Mouse (Mus musculus) embryonic facial prominence, embryonic 10.5 days (tissue): ENCODE data around the gene Mlxip. TPM values are rescaled to one million over a fixed set of nuclear protein-coding genes. Genes with fewer than 3 reads are reported as not detected.

Experiments used
- DNase-seq: peaks from one replicate; pipeline ENCODE4 v3.0.0-alpha.2; 2017; ENCODE audit warnings: low spot score
- H3K27ac ChIP-seq: fragments of 300-500 bp; sonication (generic); replicated peaks from 2 replicates; pipeline ENCODE4 v1.5.1; 2016; ENCODE audit warnings: mild to moderate bottlenecking
- H3K27me3 ChIP-seq: fragments of 300-500 bp; sonication (generic); replicated peaks from 2 replicates; pipeline ENCODE4 v1.6.1; 2016; ENCODE audit warnings: low read depth, mild to moderate bottlenecking; ENCODE audit not compliant: poor library complexity, severe bottlenecking
- H3K36me3 ChIP-seq: fragments of 300-500 bp; sonication (generic); replicated peaks from 2 replicates; pipeline ENCODE4 v1.6.1; 2016; ENCODE audit warnings: mild to moderate bottlenecking, moderate library complexity
- H3K4me1 ChIP-seq: fragments of 300-500 bp; sonication (generic); 2 replicates; pipeline ENCODE4 v1.6.1; 2016
- H3K4me3 ChIP-seq: fragments of 300-500 bp; sonication (generic); 2 replicates; pipeline ENCODE4 v1.5.1; 2016; ENCODE audit warnings: mild to moderate bottlenecking, moderate library complexity
- H3K9me3 ChIP-seq: fragments of 300-500 bp; sonication (generic); 2 replicates; pipeline ENCODE4 v1.6.1; 2016; ENCODE audit warnings: mild to moderate bottlenecking
- WGBS: fragments of 180-500 bp; shearing (Covaris S2); methylation state at CpG from one replicate; pipeline ENCODE4 v1.1.7; 2016; 5-methylcytosine and 5-hydroxymethylcytosine counted together
- polyA plus RNA-seq: library from polyadenylated mRNA; unstranded; fragments of >200 nt; fragmentation: Nextera tagmentation; extraction: Ambion mirVana; gene quantifications from 2 replicates; pipeline ENCODE4 v1.2.1, GENCODE M21; 2016

Gene Mlxip
- polyA plus RNA-seq, 1 experiment from 2014 or later, result 18.6 TPM

- no peaks in the 10 kb centered on the region for H3K36me3 ChIP-seq
- no peaks in the 10 kb centered on the region for H3K27me3 ChIP-seq
- no peak overlapping the region; the same call in 1 of the 2 replicates for H3K27ac ChIP-seq
- H3K4me3 ChIP-seq, result no peak overlapping the region
- 71% methylated on average over 8 of the region's 8 CpGs for WGBS
- H3K4me1 ChIP-seq, result peaks cover 31% of the 10 kb centered on the region
- no peak for DNase-seq
- no peaks in the 10 kb centered on the region for H3K9me3 ChIP-seq
These were observed 22.2 kb downstream of the Mlxip start for GRCm38 (mm10) chr5:123416566-123417518.

GRCm38 (mm10) chr5:123423885-123424284 is 29.3 kb downstream of the Mlxip start:
- peaks cover 11% of the 10 kb centered on the region; the same call in 1 of the 2 replicates for H3K9me3 ChIP-seq
- no peaks in the 10 kb centered on the region for H3K27me3 ChIP-seq
- peaks cover 17% of the 10 kb centered on the region for H3K4me1 ChIP-seq
- H3K36me3 ChIP-seq, result peaks cover 15% of the 10 kb centered on the region
- no peak overlapping the region for H3K27ac ChIP-seq
- no peak for DNase-seq
- WGBS, result 79% methylated on average over 2 of the region's 2 CpGs
- H3K4me3 ChIP-seq, result no peak overlapping the region

- Histone ChIP-seq H3K27me3 (no peaks in the 10 kb centered on the region), H3K36me3 (peaks cover 15% of the 10 kb centered on the region), H3K4me1 (peaks cover 11% of the 10 kb centered on the region; the same call in 1 of the 2 replicates), H3K9me3 (peaks cover 11% of the 10 kb centered on the region; the same call in 1 of the 2 replicates), H3K4me3 (no peak overlapping the region), H3K27ac (no peak overlapping the region)
- DNase-seq, result no peak
- 96% methylated on average over 1 of the region's 1 CpGs for WGBS
These were observed 33.0 kb downstream of the Mlxip start for GRCm38 (mm10) chr5:123427556-123427955.

- WGBS, result 85% methylated on average over 13 of the region's 13 CpGs
These were observed 37.1 kb downstream of the Mlxip start for GRCm38 (mm10) chr5:123431524-123432304.

GRCm38 (mm10) chr5:123432305-123432874 is 37.8 kb downstream of the Mlxip start:
- Histone ChIP-seq H3K27ac (no peak overlapping the region), H3K9me3 (0 out of 2 replicates have a peak, but pooled peaks cover under 1% of the 10 kb centered on the region), H3K4me3 (no peak overlapping the region), H3K36me3 (0 out of 2 replicates have a peak, but pooled peaks cover 4% of the 10 kb centered on the region), H3K27me3 (no peaks in the 10 kb centered on the region), H3K4me1 (peaks cover 17% of the 10 kb centered on the region)
- DNase-seq, result no peak
- WGBS, result 90% methylated on average over 3 of the region's 3 CpGs

More at GRCm38 (mm10) chr5:123431524-123432304, 37.1 kb downstream of the Mlxip start:
- Histone ChIP-seq H3K27ac (no peak overlapping the region), H3K27me3 (no peaks in the 10 kb centered on the region), H3K36me3 (peaks cover 9% of the 10 kb centered on the region), H3K9me3 (peaks cover 7% of the 10 kb centered on the region; the same call in 1 of the 2 replicates), H3K4me3 (no peak overlapping the region), H3K4me1 (peaks cover 16% of the 10 kb centered on the region)
- no peak for DNase-seq

GRCm38 (mm10) chr5:123436071-123436779 is 41.6 kb downstream of the Mlxip start:
- 52% methylated on average over 8 of the region's 8 CpGs for WGBS

GRCm38 (mm10) chr5:123436780-123437175 is 42.2 kb downstream of the Mlxip start:
- no peaks in the 10 kb centered on the region for H3K9me3 ChIP-seq
- no peaks in the 10 kb centered on the region for H3K27me3 ChIP-seq
- H3K4me1 ChIP-seq, result peaks cover 12% of the 10 kb centered on the region
- H3K4me3 ChIP-seq, result no peak overlapping the region
- H3K27ac ChIP-seq, result no peak overlapping the region
- peak; percentile 43 for DNase-seq
- H3K36me3 ChIP-seq, result peaks cover 16% of the 10 kb centered on the region
- WGBS, result 48% methylated on average over 4 of the region's 4 CpGs

More at GRCm38 (mm10) chr5:123436071-123436779, 41.6 kb downstream of the Mlxip start:
- Histone ChIP-seq H3K27ac (peak overlapping the region; percentile 26), H3K9me3 (no peaks in the 10 kb centered on the region), H3K36me3 (peaks cover 13% of the 10 kb centered on the region), H3K4me1 (peaks cover 12% of the 10 kb centered on the region), H3K27me3 (no peaks in the 10 kb centered on the region), H3K4me3 (no peak overlapping the region)
- no peak for DNase-seq

- 88% methylated on average over 3 of the region's 3 CpGs for WGBS
These were observed 43.8 kb downstream of the Mlxip start for GRCm38 (mm10) chr5:123438381-123438780.

GRCm38 (mm10) chr5:123439312-123439711 is 44.7 kb downstream of the Mlxip start:
- no peak for DNase-seq
- WGBS, result 94% methylated on average over 1 of the region's 1 CpGs
- Histone ChIP-seq H3K36me3 (peaks cover 37% of the 10 kb centered on the region), H3K9me3 (no peaks in the 10 kb centered on the region), H3K4me3 (no peak overlapping the region), H3K27me3 (no peaks in the 10 kb centered on the region), H3K27ac (no peak overlapping the region), H3K4me1 (peaks cover 12% of the 10 kb centered on the region)

More at GRCm38 (mm10) chr5:123438381-123438780, 43.8 kb downstream of the Mlxip start:
- peaks cover 32% of the 10 kb centered on the region for H3K36me3 ChIP-seq
- H3K4me1 ChIP-seq, result peaks cover 12% of the 10 kb centered on the region
- H3K27ac ChIP-seq, result no peak overlapping the region
- no peak for DNase-seq
- H3K27me3 ChIP-seq, result no peaks in the 10 kb centered on the region
- H3K4me3 ChIP-seq, result no peak overlapping the region
- H3K9me3 ChIP-seq, result no peaks in the 10 kb centered on the region

GRCm38 (mm10) chr5:123439941-123440340 is 45.3 kb downstream of the Mlxip start:
- 76% methylated on average over 4 of the region's 4 CpGs for WGBS
- H3K27me3 ChIP-seq, result no peaks in the 10 kb centered on the region
- H3K36me3 ChIP-seq, result peaks cover 41% of the 10 kb centered on the region
- H3K4me3 ChIP-seq, result no peak overlapping the region
- peaks cover 12% of the 10 kb centered on the region for H3K4me1 ChIP-seq
- peak; percentile 20 for DNase-seq
- no peaks in the 10 kb centered on the region for H3K9me3 ChIP-seq
- no peak overlapping the region for H3K27ac ChIP-seq

GRCm38 (mm10) chr5:123440664-123441063 is 46.1 kb downstream of the Mlxip start:
- Histone ChIP-seq H3K36me3 (peaks cover 49% of the 10 kb centered on the region), H3K4me1 (peaks cover 11% of the 10 kb centered on the region), H3K4me3 (no peak overlapping the region), H3K9me3 (no peaks in the 10 kb centered on the region), H3K27me3 (no peaks in the 10 kb centered on the region), H3K27ac (no peak overlapping the region)
- 75% methylated on average over 4 of the region's 4 CpGs for WGBS
- no peak for DNase-seq
